Mouse (Mus musculus) hindbrain, embryonic 11.5 days (tissue): ENCODE data around the gene Col25a1. TPM values are rescaled to one million over a fixed set of nuclear protein-coding genes. Genes with fewer than 3 reads are reported as not detected.

Source experiments
- ATAC-seq: fragments of 200-750 bp; cut with Nextera tagmentation; 2 replicates; pipeline ENCODE4 v1.8.0; 2017; ENCODE audit warnings: mild to moderate bottlenecking, moderate TSS enrichment, moderate library complexity; ENCODE audit not compliant: low FRiP score
- DNase-seq: peaks from one replicate; pipeline ENCODE4 v3.0.0-alpha.2; 2015; ENCODE audit warnings: low spot score
- H3K27ac ChIP-seq: fragments of 300-500 bp; sonication (generic); 2 replicates; pipeline ENCODE4 v1.5.1; 2014; ENCODE audit warnings: mild to moderate bottlenecking, low read depth, low read length
- H3K27me3 ChIP-seq: fragments of 300-500 bp; sonication (generic); 2 replicates; pipeline ENCODE4 v1.6.1; 2014; ENCODE audit warnings: mild to moderate bottlenecking, low read length, moderate library complexity, mixed read lengths; ENCODE audit not compliant: control insufficient read depth, insufficient read depth
- H3K36me3 ChIP-seq: fragments of 300-500 bp; sonication (generic); 2 replicates; pipeline ENCODE4 v1.6.1; 2014; ENCODE audit warnings: mild to moderate bottlenecking, low read length, moderate library complexity, mixed read lengths; ENCODE audit not compliant: control insufficient read depth, insufficient read depth
- H3K4me1 ChIP-seq: fragments of 300-500 bp; sonication (generic); replicated peaks from 2 replicates; pipeline ENCODE4 v1.6.1; 2014; ENCODE audit warnings: low read length, mixed read lengths; ENCODE audit not compliant: control insufficient read depth, insufficient read depth
- H3K4me2 ChIP-seq: fragments of 300-500 bp; sonication (generic); replicated peaks from 2 replicates; pipeline ENCODE4 v1.6.1; 2014; ENCODE audit warnings: mild to moderate bottlenecking, low read depth, low read length
- H3K4me3 ChIP-seq: fragments of 300-500 bp; sonication (generic); 2 replicates; pipeline ENCODE4 v1.5.1; 2014; ENCODE audit warnings: low read depth, low read length
- H3K9ac ChIP-seq: fragments of 300-500 bp; sonication (generic); 2 replicates; pipeline ENCODE4 v1.6.1; 2014; ENCODE audit warnings: low read depth, low read length
- H3K9me3 ChIP-seq: fragments of 300-500 bp; sonication (generic); 2 replicates; pipeline ENCODE4 v1.6.1; 2016; ENCODE audit warnings: low read length; ENCODE audit not compliant: control insufficient read depth
- WGBS: fragments of 180-500 bp; shearing (Covaris S2); extraction: QIAGEN DNeasy Blood & Tissue Kit; methylation state at CpG from one replicate; pipeline ENCODE4 v1.1.7; 2014; 5-methylcytosine and 5-hydroxymethylcytosine counted together
- polyA plus RNA-seq: library from polyadenylated mRNA; unstranded; fragments of >200 nt; fragmentation: Nextera tagmentation; extraction: Ambion mirVana; gene quantifications from 2 replicates; pipeline ENCODE4 v1.2.1, GENCODE M21; 2014

Gene Col25a1
- polyA plus RNA-seq, 1 experiment from 2014 or later, result 5.3 TPM

DNA sequence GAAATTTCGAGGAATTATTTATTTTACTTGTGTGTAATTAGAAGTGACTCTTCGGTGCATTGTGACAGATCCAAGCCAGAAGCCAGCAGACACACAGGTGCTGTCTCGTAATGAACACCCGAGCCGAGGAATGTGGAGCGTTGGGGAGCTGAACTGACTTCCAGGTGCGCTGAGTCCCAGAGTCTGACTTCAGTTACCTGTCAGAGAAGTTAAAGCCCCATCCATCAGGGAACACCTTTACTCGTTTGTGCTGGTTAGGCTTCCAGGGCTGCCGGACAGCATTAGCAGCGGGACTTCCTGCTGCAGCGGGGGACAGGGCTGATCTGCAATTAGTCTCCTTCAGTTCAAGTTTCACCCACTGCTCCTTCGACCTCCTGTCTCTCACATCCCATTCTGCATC lies 172.3 kb downstream of the Col25a1 start:
- DNase-seq, result no peak
- H3K36me3 ChIP-seq, result no peaks in the 10 kb centered on the region
- 68% methylated on average over 12 of the region's 12 CpGs for WGBS
- H3K9me3 ChIP-seq, result no peaks in the 10 kb centered on the region
- H3K9ac ChIP-seq, result no peak overlapping the region
- ATAC-seq, result no peak
- H3K4me2 ChIP-seq, result no peak overlapping the region
- no peak overlapping the region for H3K4me3 ChIP-seq
- no peaks in the 10 kb centered on the region for H3K27me3 ChIP-seq
- no peak overlapping the region for H3K27ac ChIP-seq
- H3K4me1 ChIP-seq, result no peaks in the 10 kb centered on the region

DNA sequence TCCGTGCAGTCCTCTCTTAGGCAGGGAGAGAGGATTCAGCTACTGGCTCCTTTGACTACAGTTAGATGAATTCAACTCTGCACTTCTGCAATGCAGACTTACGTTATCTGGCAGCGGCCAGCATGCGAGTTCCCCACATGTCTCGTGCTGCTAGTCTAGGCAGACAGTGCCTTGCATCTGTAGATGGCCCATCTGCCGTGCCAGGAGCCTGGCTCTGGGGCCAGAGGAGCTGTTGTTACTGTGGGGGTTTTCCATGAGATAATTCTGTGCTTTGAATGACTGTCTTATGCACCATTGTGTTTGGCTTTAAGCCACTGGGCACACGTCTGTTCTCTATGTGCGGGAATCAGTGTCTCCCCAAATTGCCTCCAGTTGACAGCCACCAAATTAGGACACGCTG lies 173.5 kb downstream of the Col25a1 start:
- 86% methylated on average over 9 of the region's 9 CpGs for WGBS
- DNase-seq, result no peak

DNA sequence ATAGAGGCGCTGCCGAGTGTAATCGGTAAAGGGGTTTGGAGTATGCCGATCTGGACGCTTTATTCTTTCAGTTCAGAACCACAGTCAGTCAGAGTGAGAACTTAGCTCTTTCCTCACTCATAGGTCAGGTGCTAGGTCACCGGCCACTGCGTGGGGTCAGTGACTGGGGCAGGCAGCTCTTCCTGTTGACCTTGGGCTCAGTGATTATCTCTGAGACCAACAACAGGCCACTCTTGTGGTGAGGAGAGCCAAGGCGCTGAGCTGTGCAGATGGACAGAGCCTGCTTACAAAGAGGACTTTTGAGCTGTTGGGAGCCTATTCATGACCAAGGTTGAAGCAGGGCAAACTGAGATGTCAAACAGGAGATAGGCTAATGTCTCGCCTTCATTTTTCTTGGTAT lies 174.4 kb downstream of the Col25a1 start:
- H3K27ac ChIP-seq, result no peak overlapping the region
- H3K36me3 ChIP-seq, result no peaks in the 10 kb centered on the region
- H3K27me3 ChIP-seq, result no peaks in the 10 kb centered on the region
- H3K4me2 ChIP-seq, result no peak overlapping the region
- ATAC-seq (no peak), DNase-seq (no peak)
- 69% methylated on average over 9 of the region's 9 CpGs for WGBS
- H3K4me3 ChIP-seq, result no peak overlapping the region
- no peaks in the 10 kb centered on the region for H3K9me3 ChIP-seq
- no peak overlapping the region for H3K9ac ChIP-seq
- H3K4me1 ChIP-seq, result no peaks in the 10 kb centered on the region

More for the DNA sequence above, 173.5 kb downstream of the Col25a1 start:
- Histone ChIP-seq H3K27me3 (no peaks in the 10 kb centered on the region), H3K4me2 (no peak overlapping the region), H3K36me3 (no peaks in the 10 kb centered on the region), H3K4me1 (no peaks in the 10 kb centered on the region), H3K4me3 (no peak overlapping the region), H3K9ac (no peak overlapping the region), H3K9me3 (no peaks in the 10 kb centered on the region), H3K27ac (no peak overlapping the region)
- no peak for ATAC-seq

DNA sequence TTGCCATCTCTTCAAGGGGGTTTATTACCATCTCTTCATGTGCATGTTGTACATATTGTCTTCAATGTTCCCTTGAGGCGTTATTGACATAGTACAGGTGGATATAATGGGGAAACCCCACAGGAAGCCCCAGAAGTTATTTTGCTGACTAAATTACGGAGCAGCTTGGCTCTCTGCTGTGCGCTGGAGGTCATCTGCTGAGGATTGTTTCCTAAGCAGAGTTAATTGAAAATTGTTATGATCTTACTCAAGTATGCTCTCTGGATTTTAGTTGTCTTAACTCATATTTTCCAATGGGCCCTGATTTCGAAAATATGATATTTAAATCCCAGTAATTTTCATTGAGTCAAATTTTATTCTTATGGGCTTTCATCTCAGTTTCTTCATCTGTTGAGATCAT lies 178.0 kb downstream of the Col25a1 start:
- no peak for DNase-seq
- H3K4me2 ChIP-seq, result no peak overlapping the region
- no peak overlapping the region for H3K4me3 ChIP-seq
- no peak for ATAC-seq
- no peaks in the 10 kb centered on the region for H3K4me1 ChIP-seq
- no peaks in the 10 kb centered on the region for H3K9me3 ChIP-seq
- no peaks in the 10 kb centered on the region for H3K36me3 ChIP-seq
- no peak overlapping the region for H3K9ac ChIP-seq
- no peak overlapping the region for H3K27ac ChIP-seq
- H3K27me3 ChIP-seq, result no peaks in the 10 kb centered on the region
- 84% methylated on average over 4 of the region's 4 CpGs for WGBS

DNA sequence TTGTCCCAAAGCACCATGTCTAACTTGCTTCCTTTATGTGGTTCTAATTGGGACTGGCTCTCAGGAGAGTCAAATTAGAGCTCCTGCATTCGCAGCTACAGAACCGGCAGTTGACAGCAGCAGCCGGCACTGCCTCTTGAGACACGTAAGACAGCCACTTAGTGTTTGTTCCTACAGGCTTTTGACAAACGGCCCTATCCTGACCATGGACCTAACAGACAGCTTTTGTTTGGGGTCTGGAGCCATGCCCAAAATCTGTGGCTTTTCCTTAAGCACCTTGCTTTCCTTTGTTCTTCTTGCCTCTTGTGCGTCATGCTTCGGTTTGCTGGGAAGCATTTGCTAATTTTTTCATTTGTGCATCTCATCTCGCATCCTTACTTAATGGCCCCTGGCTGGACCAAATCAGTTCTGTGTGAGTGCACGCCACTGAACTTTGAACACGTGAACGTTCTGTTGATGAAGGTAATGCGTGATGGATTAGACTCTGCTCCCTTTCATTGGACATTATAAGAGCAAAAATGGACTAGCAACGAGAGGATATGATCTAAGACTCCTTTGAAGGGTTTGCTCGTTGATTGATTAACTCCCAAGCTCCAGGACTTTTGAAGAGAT lies 179.5 kb downstream of the Col25a1 start:
- no peaks in the 10 kb centered on the region for H3K4me1 ChIP-seq
- no peaks in the 10 kb centered on the region for H3K27me3 ChIP-seq
- DNase-seq (peak; percentile 40), ATAC-seq (peak; percentile 74)
- H3K36me3 ChIP-seq, result no peaks in the 10 kb centered on the region
- no peak overlapping the region for H3K9ac ChIP-seq
- no peaks in the 10 kb centered on the region for H3K9me3 ChIP-seq
- WGBS, result 57% methylated on average over 14 of the region's 14 CpGs
- no peak overlapping the region for H3K4me3 ChIP-seq
- no peak overlapping the region for H3K4me2 ChIP-seq
- H3K27ac ChIP-seq, result no peak overlapping the region

DNA sequence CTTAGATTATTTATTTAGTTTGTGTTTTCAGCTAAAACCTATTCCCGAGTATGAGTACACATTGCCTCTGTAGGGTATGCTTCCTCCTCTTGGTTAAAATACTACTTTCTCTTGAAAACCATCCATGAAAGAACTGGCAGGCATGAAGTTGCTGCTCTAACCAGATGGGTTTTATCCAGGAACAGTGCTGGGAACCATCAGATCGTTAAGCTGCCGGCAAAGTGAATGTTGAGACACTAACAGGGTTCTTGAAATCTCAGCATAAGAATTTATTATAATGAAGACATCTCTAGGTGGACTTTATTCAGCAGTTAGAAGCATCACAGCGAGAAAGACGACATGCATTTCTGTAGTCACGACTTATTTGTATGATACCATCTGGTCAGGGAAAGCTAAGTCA lies 181.9 kb downstream of the Col25a1 start:
- Histone ChIP-seq H3K4me3 (no peak overlapping the region), H3K27me3 (no peaks in the 10 kb centered on the region), H3K9me3 (no peaks in the 10 kb centered on the region), H3K27ac (no peak overlapping the region), H3K9ac (no peak overlapping the region), H3K4me1 (no peaks in the 10 kb centered on the region), H3K4me2 (no peak overlapping the region), H3K36me3 (no peaks in the 10 kb centered on the region)
- DNase-seq (no peak), ATAC-seq (no peak)
- WGBS, result 89% methylated on average over 6 of the region's 6 CpGs

DNA sequence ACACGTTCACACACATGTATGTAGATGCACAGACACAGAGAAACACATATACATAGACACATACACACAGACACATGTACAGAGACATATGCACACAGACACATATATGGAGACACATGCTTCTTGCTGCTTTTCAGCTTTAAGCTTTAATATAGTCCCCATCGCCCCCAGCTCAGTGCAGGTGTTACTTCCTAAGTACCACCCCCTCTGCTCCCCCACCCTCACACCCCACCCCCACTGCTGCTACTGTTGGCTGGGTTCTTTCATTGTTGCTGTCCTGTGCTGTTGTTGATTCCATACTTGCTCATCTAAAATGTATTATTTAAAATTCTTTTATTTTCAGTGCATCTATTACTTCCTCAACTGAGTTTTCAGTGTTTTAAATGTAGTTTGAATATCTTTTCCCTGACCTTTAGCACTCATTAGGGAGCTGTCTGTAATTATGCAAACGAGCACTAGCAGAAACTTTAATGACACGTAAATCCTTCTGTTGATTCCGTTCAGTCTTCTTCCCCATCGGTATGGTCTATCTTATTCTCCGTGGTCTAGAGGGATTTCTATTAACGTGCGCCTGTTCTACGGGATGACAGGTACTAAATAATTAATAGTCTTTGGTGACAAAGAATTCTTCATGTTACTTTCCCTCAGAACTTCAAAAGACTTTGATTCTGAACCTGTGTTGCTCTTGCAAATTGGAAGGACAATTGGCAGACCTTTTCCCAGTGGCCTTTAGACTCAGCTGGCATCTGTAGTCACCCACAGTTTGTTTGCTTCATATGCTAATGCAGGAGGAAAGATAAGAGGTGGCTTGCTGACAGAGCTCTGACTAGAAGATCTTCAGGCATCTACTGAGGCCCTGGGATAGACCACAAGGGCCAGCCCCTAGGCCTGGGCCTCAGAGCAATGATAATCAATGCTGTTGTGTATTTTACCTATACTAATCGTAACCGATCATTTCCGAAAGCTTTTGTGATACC lies 196.0 kb downstream of the Col25a1 start:
- WGBS, result 61% methylated on average over 13 of the region's 13 CpGs
- Histone ChIP-seq H3K4me3 (no peak overlapping the region), H3K4me1 (no peaks in the 10 kb centered on the region), H3K9ac (no peak overlapping the region), H3K4me2 (no peak overlapping the region), H3K27me3 (no peaks in the 10 kb centered on the region), H3K36me3 (no peaks in the 10 kb centered on the region), H3K9me3 (no peaks in the 10 kb centered on the region), H3K27ac (no peak overlapping the region)
- ATAC-seq (no peak), DNase-seq (no peak)

DNA sequence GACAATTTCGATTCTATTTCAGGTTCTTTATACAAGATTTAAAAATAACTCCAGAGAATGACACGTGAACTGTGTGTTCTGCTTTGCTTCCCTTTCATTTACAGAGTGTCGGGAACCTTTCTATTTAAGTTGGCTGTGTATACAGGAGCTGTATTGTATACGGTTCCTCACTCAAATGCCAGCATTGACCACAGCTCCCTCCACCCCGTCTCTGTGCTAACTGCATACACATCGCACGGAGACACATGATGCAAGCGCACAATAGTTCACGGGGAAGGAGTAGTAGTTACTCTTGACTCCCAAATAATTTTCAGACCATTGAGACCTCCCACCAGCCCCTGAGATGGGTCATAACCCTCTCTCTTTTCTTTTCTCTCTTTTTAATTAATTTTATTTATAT lies 197.6 kb downstream of the Col25a1 start:
- 94% methylated on average over 9 of the region's 9 CpGs for WGBS

More for the DNA sequence above, 197.6 kb downstream of the Col25a1 start:
- no peaks in the 10 kb centered on the region for H3K36me3 ChIP-seq
- no peaks in the 10 kb centered on the region for H3K9me3 ChIP-seq
- no peak overlapping the region for H3K9ac ChIP-seq
- H3K4me3 ChIP-seq, result no peak overlapping the region
- H3K4me2 ChIP-seq, result no peak overlapping the region
- ATAC-seq (no peak), DNase-seq (no peak)
- H3K27ac ChIP-seq, result no peak overlapping the region
- H3K27me3 ChIP-seq, result no peaks in the 10 kb centered on the region
- H3K4me1 ChIP-seq, result no peaks in the 10 kb centered on the region
